Mouse (Mus musculus): ENCODE results near the gene Msmb.

Msmb gene

GRCm38 (mm10) chr14:32145809-32146511 is 4.1 kb downstream of the Msmb start:
- DNase-seq (ENCODE audit: extremely low read depth, low read depth): peak; percentile 90

GRCm38 (mm10) chr14:32146578-32146977 is 4.8 kb downstream of the Msmb start:
- DNase-seq (ENCODE audit: extremely low read depth, low read depth): no peak

GRCm38 (mm10) chr14:32150872-32151271 is 9.0 kb downstream of the Msmb start:
- no peak for DNase-seq (ENCODE audit: extremely low read depth, low read depth)

- no peak for DNase-seq (ENCODE audit: extremely low read depth, low read depth)
Observed at GRCm38 (mm10) chr14:32152243-32152965, 10.6 kb downstream of the Msmb start.

GRCm38 (mm10) chr14:32153156-32153555 is 11.3 kb downstream of the Msmb start:
- no peak for DNase-seq (ENCODE audit: extremely low read depth, low read depth)

GRCm38 (mm10) chr14:32154758-32155157 is 12.9 kb downstream of the Msmb start:
- DNase-seq (ENCODE audit: extremely low read depth, low read depth): no peak

- peak; percentile 79 for DNase-seq (ENCODE audit: extremely low read depth, low read depth)
Observed at GRCm38 (mm10) chr14:32159150-32159670, 17.4 kb downstream of the Msmb start.

GRCm38 (mm10) chr14:32159690-32160246 is 17.9 kb downstream of the Msmb start, which contains the start of gene Ncoa4:
Gene Ncoa4 (plus strand): TSS chr14:32159865.
- DNase-seq (ENCODE audit: extremely low read depth, low read depth): peak; percentile 97

- DNase-seq (ENCODE audit: extremely low read depth, low read depth): no peak
Observed at GRCm38 (mm10) chr14:32160563-32160962, 18.7 kb downstream of the Msmb start.

GRCm38 (mm10) chr14:32161090-32161885 is 19.5 kb downstream of the Msmb start:
- DNase-seq (ENCODE audit: extremely low read depth, low read depth): no peak

- no peak for DNase-seq (ENCODE audit: extremely low read depth, low read depth)
Observed at GRCm38 (mm10) chr14:32162231-32162630, 20.4 kb downstream of the Msmb start.

GRCm38 (mm10) chr14:32163203-32163888 is 21.5 kb downstream of the Msmb start:
- DNase-seq (ENCODE audit: extremely low read depth, low read depth): no peak

GRCm38 (mm10) chr14:32164173-32165051 is 22.6 kb downstream of the Msmb start:
- DNase-seq (ENCODE audit: extremely low read depth, low read depth): no peak

- DNase-seq (ENCODE audit: extremely low read depth, low read depth): peak; percentile 66
Observed at GRCm38 (mm10) chr14:32165278-32166061, 23.6 kb downstream of the Msmb start.

GRCm38 (mm10) chr14:32166062-32166441 is 24.2 kb downstream of the Msmb start:
- DNase-seq (ENCODE audit: extremely low read depth, low read depth): no peak

GRCm38 (mm10) chr14:32166840-32167239 is 25.0 kb downstream of the Msmb start:
- no peak for DNase-seq (ENCODE audit: extremely low read depth, low read depth)

- DNase-seq (ENCODE audit: extremely low read depth, low read depth): peak; percentile 66
Observed at GRCm38 (mm10) chr14:32167326-32167725, 25.5 kb downstream of the Msmb start.

- DNase-seq (ENCODE audit: extremely low read depth, low read depth): peak; percentile 96
Observed at GRCm38 (mm10) chr14:32168653-32169231, 26.9 kb downstream of the Msmb start.

GRCm38 (mm10) chr14:32170137-32170536 is 28.3 kb downstream of the Msmb start:
- no peak for DNase-seq (ENCODE audit: extremely low read depth, low read depth)

All from MEL-GATA-1-ER (cell line).